Mouse (Mus musculus): ENCODE data around the gene Chac1. TPM values are rescaled to one million over a fixed set of nuclear protein-coding genes. Genes with fewer than 3 reads are reported as not detected.

The Chac1 gene
- total RNA-seq, 2 experiments from 2014 or later = 8.9 to 9.0 TPM

GRCm38 (mm10) chr2:119326161-119327101, 24.6 kb upstream of the Chac1 start:
- no peak for DNase-seq (ENCODE audit: low spot score in 2 of 2)
- intact Hi-C loops (cut with DNase I) = loop anchor here (2.0 kb wide), 1 partner anchor 26 kb away; no protein-coding TSS in a partner anchor

GRCm38 (mm10) chr2:119327102-119327480, 23.9 kb upstream of the Chac1 start:
- peak in 1 of 2 experiments; percentile 40 for DNase-seq (ENCODE audit: low spot score in 2 of 2)
- intact Hi-C loops (cut with DNase I) = loop anchor here (2.0 kb wide), 1 partner anchor 26 kb away; no protein-coding TSS in a partner anchor

GRCm38 (mm10) chr2:119327942-119328526, 23.0 kb upstream of the Chac1 start:
- no peak for DNase-seq (ENCODE audit: low spot score in 2 of 2)
- intact Hi-C loops (cut with DNase I) = loop anchor here (2.0 kb wide), 1 partner anchor 27 kb away; no protein-coding TSS in a partner anchor

GRCm38 (mm10) chr2:119328546-119328945, 22.5 kb upstream of the Chac1 start:
- no peak for DNase-seq (ENCODE audit: low spot score in 2 of 2)
- intact Hi-C loops (cut with DNase I) = no loop called here

- DNase-seq (ENCODE audit: low spot score in 2 of 2) = no peak
- intact Hi-C loops (cut with DNase I) = no loop called here
Measured at GRCm38 (mm10) chr2:119329123-119329817, 21.8 kb upstream of the Chac1 start.

- intact Hi-C loops (cut with DNase I) = no loop called here
- DNase-seq (ENCODE audit: low spot score in 2 of 2) = no peak
Measured at GRCm38 (mm10) chr2:119330795-119331194, 20.2 kb upstream of the Chac1 start.

- DNase-seq (ENCODE audit: low spot score in 2 of 2) = no peak
- intact Hi-C loops (cut with DNase I) = no loop called here
Measured at GRCm38 (mm10) chr2:119332177-119332661, 18.8 kb upstream of the Chac1 start.

- no peak for DNase-seq (ENCODE audit: low spot score in 2 of 2)
- intact Hi-C loops (cut with DNase I) = no loop called here
Measured at GRCm38 (mm10) chr2:119334135-119334534, 16.9 kb upstream of the Chac1 start.

GRCm38 (mm10) chr2:119334964-119335525, 16.0 kb upstream of the Chac1 start:
- no peak for DNase-seq (ENCODE audit: low spot score in 2 of 2)
- intact Hi-C loops (cut with DNase I) = loop anchor here (5.0 kb wide), 2 partner anchors 38 to 77 kb away; no protein-coding TSS in a partner anchor

- intact Hi-C loops (cut with DNase I) = loop anchor here (5.0 kb wide), 2 partner anchors 38 to 77 kb away; no protein-coding TSS in a partner anchor
- no peak for DNase-seq (ENCODE audit: low spot score in 2 of 2)
Measured at GRCm38 (mm10) chr2:119335535-119335934, 15.5 kb upstream of the Chac1 start.

- intact Hi-C loops (cut with DNase I) = loop anchor here (5.0 kb wide), 2 partner anchors 39 to 76 kb away; no protein-coding TSS in a partner anchor
- no peak for DNase-seq (ENCODE audit: low spot score in 2 of 2)
Measured at GRCm38 (mm10) chr2:119336002-119336401, 15.0 kb upstream of the Chac1 start.

- intact Hi-C loops (cut with DNase I) = loop anchor here (5.0 kb wide), 2 partner anchors 39 to 76 kb away; no protein-coding TSS in a partner anchor
- DNase-seq (ENCODE audit: low spot score in 2 of 2) = no peak
Measured at GRCm38 (mm10) chr2:119336470-119336869, 14.6 kb upstream of the Chac1 start.

- intact Hi-C loops (cut with DNase I) = loop anchor here (5.0 kb wide), 2 partner anchors 40 to 75 kb away; no protein-coding TSS in a partner anchor
- peak; percentile 62 to 82 for DNase-seq (ENCODE audit: low spot score in 2 of 2)
Measured at GRCm38 (mm10) chr2:119337425-119338265, 13.4 kb upstream of the Chac1 start.

GRCm38 (mm10) chr2:119344537-119345138, 6.4 kb upstream of the Chac1 start:
- intact Hi-C loops (cut with DNase I) = no loop called here
- DNase-seq (ENCODE audit: low spot score in 2 of 2) = no peak

- DNase-seq (ENCODE audit: low spot score in 2 of 2) = no peak
- intact Hi-C loops (cut with DNase I) = no loop called here
Measured at GRCm38 (mm10) chr2:119353707-119354106, 2.7 kb downstream of the Chac1 start.

GRCm38 (mm10) chr2:119355089-119355488, 4.1 kb downstream of the Chac1 start:
- DNase-seq (ENCODE audit: low spot score in 2 of 2) = peak in 1 of 2 experiments; percentile 57
- intact Hi-C loops (cut with DNase I) = no loop called here

- intact Hi-C loops (cut with DNase I) = no loop called here
- peak in 1 of 2 experiments; percentile 40 for DNase-seq (ENCODE audit: low spot score in 2 of 2)
Measured at GRCm38 (mm10) chr2:119355651-119356050, 4.6 kb downstream of the Chac1 start.

GRCm38 (mm10) chr2:119356310-119356709, 5.3 kb downstream of the Chac1 start:
- DNase-seq (ENCODE audit: low spot score in 2 of 2) = no peak
- intact Hi-C loops (cut with DNase I) = no loop called here
